Mouse (Mus musculus) lung, adult 2 months (tissue): ENCODE data around the gene Psmd9.

Experiments
- CTCF ChIP-seq: fragments of 200-500 bp; IDR thresholded peaks from 2 replicates; pipeline ENCODE4 v1.5.1; 2011; ENCODE audit warnings: mild to moderate bottlenecking, low read length, control low read depth; ENCODE audit not compliant: insufficient read depth
- POLR2A ChIP-seq: fragments of 200-500 bp; IDR thresholded peaks from 2 replicates; pipeline ENCODE4 v1.6.1; 2011; ENCODE audit warnings: low read depth, mild to moderate bottlenecking, control low read depth, low read length, borderline replicate concordance; ENCODE audit errors: extremely low read depth

DNA sequence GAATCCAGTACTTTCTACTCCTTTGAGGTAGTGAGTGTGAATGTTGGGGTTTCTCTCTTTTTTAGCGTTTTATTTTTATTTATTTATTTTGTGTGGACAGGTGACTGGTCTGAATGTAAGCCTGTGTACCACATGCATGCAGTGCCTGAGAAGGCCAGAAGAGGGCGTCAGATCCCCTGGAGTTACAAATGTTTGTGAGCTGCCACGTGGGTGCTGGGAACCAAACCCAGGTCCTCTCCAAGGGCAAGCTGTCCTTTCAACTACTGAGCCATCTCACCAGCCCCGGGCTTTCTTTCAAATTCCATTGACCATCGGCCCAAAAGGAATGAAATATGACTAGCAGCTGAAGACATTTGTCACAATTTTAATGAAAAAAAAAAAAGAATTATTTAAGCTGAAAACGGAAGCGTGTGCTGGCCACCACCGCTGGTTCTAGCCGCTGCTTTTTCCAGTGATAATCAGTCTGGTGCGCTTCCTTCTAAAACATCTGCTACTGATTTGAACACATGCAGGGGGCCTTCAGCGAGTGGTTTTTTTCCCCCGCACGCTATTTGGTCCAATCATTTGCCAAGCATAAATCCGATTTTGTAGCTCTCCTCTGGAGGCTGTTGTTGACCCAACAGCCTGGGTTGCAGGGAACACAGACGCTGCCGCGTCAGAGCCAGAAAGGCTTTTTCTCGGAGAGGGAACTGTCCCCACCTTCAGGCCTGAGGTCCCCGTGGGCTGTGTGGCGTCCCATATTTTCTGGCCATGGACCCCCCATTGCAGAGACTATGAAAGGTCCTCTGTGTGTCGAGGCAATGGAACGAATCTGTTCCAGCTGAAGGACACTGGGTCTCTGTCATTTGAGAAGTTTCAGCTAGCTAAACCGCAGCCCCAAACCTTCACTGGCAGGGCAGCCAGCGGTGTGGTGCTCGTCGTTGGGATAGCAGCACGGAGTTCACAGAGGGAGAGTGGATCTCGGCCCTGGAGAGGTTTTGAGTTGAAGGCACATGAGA lies 99.6 kb downstream of the Psmd9 start:
- TF ChIP-seq CTCF (no peak), POLR2A (no peak)
